Mouse (Mus musculus) MEL (cell line): ENCODE data around the gene Comtd1. TPM values are rescaled to one million over a fixed set of nuclear protein-coding genes. Genes with fewer than 3 reads are reported as not detected.

Source experiments
- DNase-seq: peaks from one replicate; pipeline ENCODE4 v3.0.0; 2011; ENCODE audit warnings: low read depth, low spot score
- H3K27ac ChIP-seq: 2 replicates; pipeline ENCODE4 v1.5.1; 2012; ENCODE audit warnings: low read depth, mild to moderate bottlenecking, control low read depth, low read length, moderate library complexity; ENCODE audit not compliant: control insufficient read depth
- H3K27me3 ChIP-seq, 2 experiments: fragments of 150-350 bp in 1 of 2; sonication (generic) in 1 of 2; 2 replicates each; pipeline ENCODE4 v1.6.1; 2012; ENCODE audit warnings: low read length in 2 of 2, mild to moderate bottlenecking in 2 of 2, improper control_type of control experiment in 1 of 2, moderate library complexity in 1 of 2; ENCODE audit not compliant: insufficient read depth in 2 of 2, control insufficient read depth in 1 of 2
- H3K36me3 ChIP-seq, 2 experiments: 2 replicates each; pipeline ENCODE4 v1.6.1; 2012 to 2014; ENCODE audit warnings: low read length in 2 of 2, improper control_type of control experiment in 1 of 2, inconsistent platforms in 1 of 2, mild to moderate bottlenecking in 1 of 2; ENCODE audit not compliant: insufficient read depth in 2 of 2, control insufficient read depth in 1 of 2
- H3K4me1 ChIP-seq, 2 experiments: fragments of 150-350 bp in 1 of 2; sonication (generic) in 1 of 2; 2 replicates each; pipeline ENCODE4 v1.6.1; 2012; ENCODE audit warnings: low read length in 2 of 2, improper control_type of control experiment in 1 of 2, mild to moderate bottlenecking in 1 of 2; ENCODE audit not compliant: insufficient read depth in 2 of 2, control insufficient read depth in 1 of 2
- H3K4me3 ChIP-seq, 2 experiments: fragments of 150-350 bp in 1 of 2; sonication (generic) in 1 of 2; 2 replicates each; pipeline ENCODE4 v1.5.1; 2012; ENCODE audit warnings: low read depth in 2 of 2, low read length in 2 of 2, mild to moderate bottlenecking in 2 of 2, moderate library complexity in 2 of 2, control low read depth in 1 of 2, improper control_type of control experiment in 1 of 2; ENCODE audit not compliant: control insufficient read depth in 1 of 2, insufficient read depth in 1 of 2
- H3K79me2 ChIP-seq: 2 replicates; pipeline ENCODE4 v1.6.1; 2012; ENCODE audit warnings: mild to moderate bottlenecking, low read length, moderate library complexity; ENCODE audit not compliant: control insufficient read depth, poor library complexity, insufficient read depth
- H3K9ac ChIP-seq: 2 replicates; pipeline ENCODE4 v1.6.1; 2012; ENCODE audit warnings: low read depth, mild to moderate bottlenecking, control low read depth, low read length, moderate library complexity; ENCODE audit not compliant: control insufficient read depth, poor library complexity, severe bottlenecking
- H3K9me3 ChIP-seq: fragments of 150-350 bp; sonication (generic); replicated peaks from 2 replicates; pipeline ENCODE4 v1.6.1; 2012; ENCODE audit warnings: mild to moderate bottlenecking, low read length, improper control_type of control experiment, moderate library complexity; ENCODE audit not compliant: insufficient read depth
- CHD2 ChIP-seq: IDR thresholded peaks from 2 replicates; pipeline ENCODE4 v1.6.1; 2011; ENCODE audit warnings: low read length, improper control_type of control experiment
- E2F4 ChIP-seq: IDR thresholded peaks from 2 replicates; pipeline ENCODE4 v1.6.1; 2011; ENCODE audit warnings: low read depth, low read length, improper control_type of control experiment, borderline replicate concordance
- ELF1 ChIP-seq: IDR thresholded peaks from 2 replicates; pipeline ENCODE4 v1.6.1; 2014; ENCODE audit warnings: low read depth, mild to moderate bottlenecking, inconsistent platforms, low read length, improper control_type of control experiment, moderate library complexity
- EP300 ChIP-seq, 2 experiments: IDR thresholded peaks; 2 replicates each; pipeline ENCODE4 v1.6.1; 2011; ENCODE audit warnings: improper control_type of control experiment in 2 of 2, low read length in 2 of 2, low read depth in 1 of 2, mild to moderate bottlenecking in 1 of 2
- KAT2A ChIP-seq: conservative IDR thresholded peaks from 2 replicates; pipeline ENCODE4 v1.6.1; 2012; ENCODE audit warnings: low read depth, low read length, improper control_type of control experiment, inconsistent platforms
- MAFK ChIP-seq: IDR thresholded peaks from 2 replicates; pipeline ENCODE4 v1.6.1; 2011; ENCODE audit warnings: low read depth, mild to moderate bottlenecking, low read length, improper control_type of control experiment, borderline replicate concordance
- MAX ChIP-seq: IDR thresholded peaks from 2 replicates; pipeline ENCODE4 v1.6.1; 2011; ENCODE audit warnings: low read length, improper control_type of control experiment
- MYB ChIP-seq: IDR thresholded peaks from 2 replicates; pipeline ENCODE4 v1.6.1; 2011; ENCODE audit warnings: mild to moderate bottlenecking, low read depth, low read length, improper control_type of control experiment
- NELFE ChIP-seq: IDR thresholded peaks from 2 replicates; pipeline ENCODE4 v1.6.1; 2011; ENCODE audit warnings: low read depth, low read length, improper control_type of control experiment
- POLR2AphosphoS2 ChIP-seq: IDR thresholded peaks from 2 replicates; pipeline ENCODE4 v1.6.1; 2011; ENCODE audit warnings: low read length, improper control_type of control experiment
- POLR2AphosphoS5 ChIP-seq: IDR thresholded peaks from 2 replicates; pipeline ENCODE4 v1.6.1; 2012; ENCODE audit warnings: low read depth, borderline replicate concordance, mild to moderate bottlenecking, inconsistent platforms, low read length, moderate library complexity, mixed read lengths
- SIN3A ChIP-seq: IDR thresholded peaks from 2 replicates; pipeline ENCODE4 v1.6.1; 2012; ENCODE audit warnings: low read length, improper control_type of control experiment, inconsistent platforms
- TCF12 ChIP-seq: IDR thresholded peaks from 2 replicates; pipeline ENCODE4 v1.6.1; 2014; ENCODE audit warnings: low read depth, mild to moderate bottlenecking, inconsistent platforms, low read length, improper control_type of control experiment, moderate library complexity
- polyA plus RNA-seq, 2 experiments: library from polyadenylated mRNA; stranded (reverse) in 1 of 2; unstranded in 1 of 2; fragments of >175 nt in 1 of 2; fragments of >200 nt in 1 of 2; gene quantifications; 2 replicates each; pipeline versions ENCODE4 v1.2.1 to v1.2.4; 2012; ENCODE audit warnings: low replicate concordance in 2 of 2, low read depth in 1 of 2; ENCODE audit not compliant: insufficient read length in 2 of 2, insufficient read depth in 1 of 2, missing spikeins in 1 of 2
- total RNA-seq: library from RNA; depleted of rRNA; stranded (reverse); fragments of 300-350 nt; gene quantifications from 2 replicates; pipeline ENCODE4 v1.2.3, GENCODE M21; 2012

Comtd1 gene
- total and polyA plus RNA-seq, 3 experiments: 35.7 to 36.4 TPM; not detected in 1

- TF ChIP-seq CHD2 (no peak), POLR2AphosphoS5 (no peak), SIN3A (peak; percentile 70), ELF1 (peak; percentile 64; the same call in 1 of the 2 replicates), E2F4 (no peak), MYB (no peak)
- TF ChIP-seq, all 39 proteins: peak for 24
Observed at GRCm38 (mm10) chr14:21848166-21849154, at the start of gene Comtd1 (continued).

DNA sequence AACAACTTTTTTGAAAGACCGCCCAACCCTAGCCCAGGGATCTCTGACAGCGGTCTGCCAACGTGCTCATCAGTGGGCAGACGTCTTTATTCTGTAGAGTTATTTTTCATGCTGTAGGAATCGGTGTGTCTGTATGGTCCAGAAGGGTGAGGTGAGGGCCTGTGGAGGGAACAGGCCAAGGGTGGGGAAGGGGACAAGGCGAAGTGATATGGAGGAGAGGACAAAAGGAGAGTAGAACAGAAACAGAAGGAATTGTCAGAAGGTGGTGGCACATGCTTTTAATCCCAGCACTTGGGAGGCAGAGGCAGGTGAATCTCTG lies 43.5 kb upstream of the Comtd1 start:
- Histone ChIP-seq H3K27ac (no peak overlapping the region), H3K79me2 (no peaks in the 10 kb centered on the region), H3K27me3 (no peaks in the 10 kb centered on the region)
- TF ChIP-seq POLR2AphosphoS2: no peak
- no peak for TF ChIP-seq EP300 (IDR thresholded peaks at IDR 0.05; ENCODE audit: low read depth in 1 of 2, low read length in 2 of 2)
- no peak for TF ChIP-seq KAT2A
- TF ChIP-seq MYB: no peak
- TF ChIP-seq, all 39 proteins: peak for 0
- H3K36me3 ChIP-seq: no peaks in the 10 kb centered on the region
- H3K9me3 ChIP-seq: no peaks in the 10 kb centered on the region
- H3K9ac ChIP-seq: no peak overlapping the region
- H3K4me3 ChIP-seq: no peak overlapping the region
- H3K4me1 ChIP-seq: no peaks in the 10 kb centered on the region
- DNase-seq: no peak

DNA sequence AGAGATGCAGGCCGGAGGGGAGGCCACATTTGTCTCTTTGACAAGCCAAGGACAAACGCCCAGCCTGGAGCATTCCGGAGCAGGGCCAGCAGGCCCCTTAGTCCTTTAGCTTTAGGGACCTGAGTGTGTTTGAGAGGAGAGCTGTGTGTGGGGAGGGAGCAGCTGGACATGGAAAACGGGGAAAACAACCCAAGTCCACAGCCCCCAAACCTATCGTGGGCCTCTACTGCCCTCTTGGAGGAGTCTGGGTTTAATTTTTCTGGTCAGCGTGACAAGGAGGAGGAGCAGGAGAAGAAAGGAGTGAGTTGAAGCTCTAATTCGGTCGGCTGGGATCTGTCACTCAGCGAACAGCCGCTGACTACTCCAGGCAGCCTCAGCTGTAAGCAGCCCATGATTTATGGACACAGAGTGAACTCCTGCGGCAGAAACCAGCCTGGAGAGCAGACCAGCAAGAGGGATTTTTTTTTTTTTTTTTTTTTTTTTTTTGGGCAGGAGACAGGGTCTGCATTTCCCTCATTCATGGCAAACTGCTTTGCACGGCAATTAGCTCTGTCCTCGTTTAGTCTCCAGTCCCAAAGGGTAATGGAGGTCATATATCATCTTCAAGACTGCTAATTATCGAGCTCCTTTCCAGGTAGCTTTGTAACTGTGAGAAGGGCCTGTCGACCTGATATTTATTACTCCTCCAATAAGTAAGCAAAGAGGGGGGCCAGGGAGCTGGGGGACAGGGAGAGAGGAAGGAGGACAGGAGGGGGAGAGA lies 43.0 kb upstream of the Comtd1 start:
- no peaks in the 10 kb centered on the region for H3K27me3 ChIP-seq
- DNase-seq: no peak
- no peaks in the 10 kb centered on the region for H3K79me2 ChIP-seq
- no peaks in the 10 kb centered on the region for H3K4me1 ChIP-seq
- no peak overlapping the region for H3K9ac ChIP-seq
- H3K36me3 ChIP-seq: no peaks in the 10 kb centered on the region
- H3K27ac ChIP-seq: no peak overlapping the region
- H3K9me3 ChIP-seq: no peaks in the 10 kb centered on the region
- TF ChIP-seq NELFE: no peak
- no peak for TF ChIP-seq TCF12
- TF ChIP-seq MAX: no peak
- no peak for TF ChIP-seq MAFK
- no peak for TF ChIP-seq EP300 (IDR thresholded peaks at IDR 0.05; ENCODE audit: low read depth in 1 of 2, low read length in 2 of 2)
- H3K4me3 ChIP-seq: no peak overlapping the region
